Mouse (Mus musculus) lung, embryonic 14.5 days (tissue): Measurements from ENCODE around the gene Polr2i. TPM values are rescaled to one million over a fixed set of nuclear protein-coding genes. Genes with fewer than 3 reads are reported as not detected.
A peak's percentile ranks its signal among the peaks of the same experiment; 100 is the strongest.
"Not testable (repeated sequence)": the region's sequence is repeated elsewhere in the genome, so short reads cannot be mapped to it uniquely, and the experiment has no call there.

Experiments used
- ATAC-seq: fragments of 200-750 bp; cut with Nextera tagmentation; 2 replicates; pipeline ENCODE4 v1.8.0; 2017; ENCODE audit warnings: mild to moderate bottlenecking, moderate TSS enrichment, moderate library complexity; ENCODE audit not compliant: insufficient read depth
- DNase-seq: peaks from one replicate; pipeline ENCODE4 v3.0.0-alpha.2; 2015
- H3K27ac ChIP-seq: fragments of 300-500 bp; sonication (generic); 2 replicates; pipeline ENCODE4 v1.5.1; 2014; ENCODE audit warnings: low read depth, mild to moderate bottlenecking, moderate library complexity
- H3K27me3 ChIP-seq: fragments of 300-500 bp; sonication (generic); 2 replicates; pipeline ENCODE4 v1.6.1; 2014; ENCODE audit warnings: low read length, control low read depth; ENCODE audit not compliant: insufficient read depth
- H3K36me3 ChIP-seq: fragments of 300-500 bp; sonication (generic); 2 replicates; pipeline ENCODE4 v1.6.1; 2014; ENCODE audit warnings: control low read depth; ENCODE audit not compliant: insufficient read depth
- H3K4me1 ChIP-seq: fragments of 300-500 bp; sonication (generic); 2 replicates; pipeline ENCODE4 v1.6.1; 2014; ENCODE audit warnings: antibody characterized with exemption, control low read depth; ENCODE audit not compliant: insufficient read depth
- H3K4me2 ChIP-seq: fragments of 300-500 bp; sonication (generic); 2 replicates; pipeline ENCODE4 v1.6.1; 2014; ENCODE audit warnings: mild to moderate bottlenecking
- H3K4me3 ChIP-seq: fragments of 300-500 bp; sonication (generic); 2 replicates; pipeline ENCODE4 v1.5.1; 2014; ENCODE audit warnings: low read depth, low read length
- H3K9ac ChIP-seq: fragments of 300-500 bp; sonication (generic); 2 replicates; pipeline ENCODE4 v1.6.1; 2014
- H3K9me3 ChIP-seq: fragments of 300-500 bp; sonication (generic); 2 replicates; pipeline ENCODE4 v1.6.1; 2016; ENCODE audit warnings: low read depth, low read length, control low read depth
- CTCF ChIP-seq: IDR thresholded peaks from 2 replicates; pipeline ENCODE4 v1.5.1; 2016; ENCODE audit warnings: antibody characterized with exemption, low read depth
- WGBS: fragments of 180-500 bp; shearing (Covaris S2); extraction: QIAGEN DNeasy Blood & Tissue Kit; methylation state at CpG from one replicate; pipeline ENCODE4 v1.1.7; 2014; 5-methylcytosine and 5-hydroxymethylcytosine counted together
- polyA plus RNA-seq: library from polyadenylated mRNA; unstranded; fragments of >200 nt; fragmentation: Nextera tagmentation; extraction: Ambion mirVana; gene quantifications from 2 replicates; pipeline ENCODE4 v1.2.1, GENCODE M21; 2014

Polr2i gene
- polyA plus RNA-seq, 1 experiment from 2014 or later: 192 TPM

DNA sequence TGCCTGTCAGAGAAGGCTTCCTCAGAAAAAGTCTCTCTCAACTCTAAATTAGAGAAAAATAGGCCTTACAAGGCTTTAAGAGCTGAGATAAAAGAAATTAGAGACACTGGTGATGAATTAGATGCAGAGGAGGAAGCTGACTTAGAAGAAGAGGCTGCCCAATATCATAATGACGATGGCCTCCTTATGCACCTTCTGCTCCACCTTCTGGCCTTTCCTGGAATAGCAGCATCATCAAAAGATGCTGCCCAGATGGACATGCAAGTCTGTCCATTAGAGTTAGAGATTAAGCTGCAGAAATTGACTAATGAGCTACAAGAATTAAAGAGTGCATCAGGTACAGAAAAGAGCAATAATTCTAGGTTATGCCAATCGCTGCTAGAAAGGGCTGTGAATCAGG lies 26.4 kb upstream of the Polr2i start:
- no peaks in the 10 kb centered on the region for H3K27me3 ChIP-seq
- H3K36me3 ChIP-seq: no peaks in the 10 kb centered on the region
- WGBS: 7% methylated on average over 2 of the region's 2 CpGs
- peak; percentile 87 for TF ChIP-seq CTCF
- no peak overlapping the region for H3K4me2 ChIP-seq
- H3K4me3 ChIP-seq: no peak overlapping the region
- ATAC-seq: no peak
- H3K9me3 ChIP-seq: no peaks in the 10 kb centered on the region
- no peak overlapping the region for H3K9ac ChIP-seq
- H3K27ac ChIP-seq: no peak overlapping the region
- peak; percentile 84 for DNase-seq
- H3K4me1 ChIP-seq: no peaks in the 10 kb centered on the region

DNA sequence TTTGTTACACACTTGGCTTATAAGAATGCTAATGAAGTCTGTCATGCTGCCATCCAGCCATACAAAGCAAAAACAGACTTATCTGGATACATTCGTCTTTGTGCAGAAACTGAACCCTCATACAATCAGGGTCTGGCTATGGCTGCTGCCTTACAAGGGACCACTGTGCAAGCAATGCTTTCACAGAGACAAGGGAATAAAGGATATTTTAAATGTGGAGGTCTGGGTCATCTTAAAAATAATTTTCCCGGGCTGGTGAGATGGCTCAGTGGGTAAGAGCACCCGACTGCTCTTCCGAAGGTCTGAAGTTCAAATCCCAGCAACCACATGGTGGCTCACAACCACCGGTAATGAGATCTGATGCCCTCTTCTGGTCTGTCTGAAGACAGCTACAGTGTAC lies 25.4 kb upstream of the Polr2i start:
- H3K4me3 ChIP-seq, H3K9ac ChIP-seq, DNase-seq, H3K36me3 ChIP-seq, H3K4me2 ChIP-seq, H3K4me1 ChIP-seq, H3K27me3 ChIP-seq, ATAC-seq, H3K9me3 ChIP-seq, H3K27ac ChIP-seq: not testable (repeated sequence)
- WGBS: 53% methylated on average over 5 of the region's 5 CpGs

DNA sequence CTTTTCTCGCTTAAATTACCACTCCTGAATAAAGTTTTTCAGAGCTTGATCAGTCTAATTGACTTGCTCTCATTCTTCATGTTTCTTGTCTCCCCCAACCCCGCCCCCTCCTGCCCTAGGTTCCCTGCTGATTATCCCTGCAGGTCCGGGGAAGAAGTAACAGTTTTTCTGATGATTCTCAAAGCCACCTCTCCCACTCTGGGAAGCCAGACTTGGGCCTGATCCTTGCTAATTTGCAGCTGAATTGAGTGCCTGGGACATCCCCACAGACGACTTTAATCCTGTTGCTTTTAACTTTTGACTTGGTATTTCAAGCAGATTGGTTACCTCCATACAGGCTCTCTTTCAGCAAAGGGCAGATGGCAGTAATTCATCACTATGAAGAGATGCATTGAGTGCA lies 20.7 kb upstream of the Polr2i start:
- H3K27me3 ChIP-seq: no peaks in the 10 kb centered on the region
- WGBS: 22% methylated on average over 4 of the region's 4 CpGs
- no peak for ATAC-seq
- H3K27ac ChIP-seq: no peak overlapping the region
- no peak for DNase-seq
- H3K4me3 ChIP-seq: no peak overlapping the region
- TF ChIP-seq CTCF: no peak
- H3K9ac ChIP-seq: no peak overlapping the region
- no peaks in the 10 kb centered on the region for H3K4me1 ChIP-seq
- no peaks in the 10 kb centered on the region for H3K36me3 ChIP-seq
- H3K4me2 ChIP-seq: no peak overlapping the region
- H3K9me3 ChIP-seq: no peaks in the 10 kb centered on the region

DNA sequence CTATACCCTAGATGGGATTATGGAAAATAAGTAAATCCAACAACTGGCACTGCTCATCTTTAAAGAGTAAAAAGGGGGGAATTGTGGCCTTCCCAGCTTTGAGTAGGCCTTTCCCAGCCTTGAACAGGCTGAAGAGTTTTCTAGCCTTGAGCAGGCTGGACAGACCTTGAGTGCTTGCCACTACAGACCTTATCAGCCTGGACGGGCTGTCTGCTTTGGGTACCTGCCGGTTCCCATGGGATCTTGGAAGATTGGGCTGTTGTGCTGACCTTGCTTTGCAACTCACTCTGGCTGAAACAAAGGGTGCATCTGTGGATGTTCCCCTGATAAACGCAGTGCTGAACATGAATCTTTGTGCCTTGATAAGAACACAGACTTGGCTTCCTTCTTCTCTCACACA lies 17.9 kb upstream of the Polr2i start:
- no peak overlapping the region for H3K27ac ChIP-seq
- no peaks in the 10 kb centered on the region for H3K9me3 ChIP-seq
- ATAC-seq (no peak), DNase-seq (no peak)
- no peak for TF ChIP-seq CTCF
- no peaks in the 10 kb centered on the region for H3K27me3 ChIP-seq
- WGBS: 84% methylated on average over 3 of the region's 3 CpGs
- H3K4me2 ChIP-seq: no peak overlapping the region
- H3K36me3 ChIP-seq: no peaks in the 10 kb centered on the region
- H3K9ac ChIP-seq: no peak overlapping the region
- H3K4me1 ChIP-seq: no peaks in the 10 kb centered on the region
- H3K4me3 ChIP-seq: no peak overlapping the region

DNA sequence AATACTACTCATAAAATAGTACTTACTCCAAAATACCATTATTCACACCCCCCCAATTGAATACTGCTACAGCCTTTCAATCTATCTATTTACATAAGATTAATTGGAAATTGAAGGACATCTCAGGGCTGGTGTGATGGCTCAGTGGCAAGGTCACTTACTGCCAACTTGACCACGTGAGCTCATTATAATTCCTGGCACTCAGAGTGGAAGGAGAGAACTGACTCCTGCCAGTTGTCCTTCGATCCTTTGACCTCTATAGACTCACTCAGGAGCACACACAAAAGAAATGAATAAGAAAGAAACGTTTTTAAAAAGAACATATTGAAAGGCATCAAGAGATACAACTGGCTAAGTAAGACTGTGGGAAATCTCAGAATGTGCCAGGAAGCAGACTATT lies 15.9 kb upstream of the Polr2i start:
- Histone ChIP-seq H3K9ac (no peak overlapping the region), H3K4me1 (no peaks in the 10 kb centered on the region), H3K36me3 (no peaks in the 10 kb centered on the region), H3K4me3 (no peak overlapping the region), H3K27me3 (no peaks in the 10 kb centered on the region), H3K4me2 (no peak overlapping the region), H3K27ac (no peak overlapping the region), H3K9me3 (no peaks in the 10 kb centered on the region)
- ATAC-seq (no peak), DNase-seq (no peak)
- WGBS: 86% methylated on average over 3 of the region's 3 CpGs
- TF ChIP-seq CTCF: no peak

DNA sequence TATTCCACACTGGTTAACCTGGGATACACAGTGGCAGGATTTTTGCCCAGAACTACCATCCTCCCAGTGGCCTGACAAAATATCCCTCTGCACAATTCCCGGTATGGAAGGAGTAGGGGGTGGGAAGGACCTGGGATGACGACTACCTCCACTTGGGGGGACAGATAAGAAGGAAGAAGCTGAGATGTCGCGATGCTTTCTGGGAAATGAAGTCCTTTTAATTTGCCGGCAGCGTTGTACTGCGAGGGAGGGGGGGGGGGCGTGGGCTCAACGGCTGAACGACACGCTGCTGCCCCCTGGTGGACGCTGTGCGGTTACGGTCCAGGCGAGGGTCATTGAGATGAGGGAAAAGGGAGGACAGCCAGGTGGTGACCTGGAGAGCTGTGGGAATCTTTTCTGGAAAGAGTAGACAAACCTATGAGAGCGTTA lies 15.0 kb upstream of the Polr2i start:
- H3K9ac ChIP-seq: no peak overlapping the region
- TF ChIP-seq CTCF: peak; percentile 98
- DNase-seq (peak; percentile 94), ATAC-seq (peak; percentile 68)
- no peaks in the 10 kb centered on the region for H3K36me3 ChIP-seq
- H3K9me3 ChIP-seq: no peaks in the 10 kb centered on the region
- H3K4me1 ChIP-seq: no peaks in the 10 kb centered on the region
- under 1% methylated on average over 16 of the region's 16 CpGs for WGBS
- peak overlapping the region; percentile 57 for H3K4me2 ChIP-seq
- H3K27ac ChIP-seq: no peak overlapping the region
- H3K27me3 ChIP-seq: no peaks in the 10 kb centered on the region
- peak overlapping the region; percentile 9; the same call in 1 of the 2 replicates for H3K4me3 ChIP-seq

DNA sequence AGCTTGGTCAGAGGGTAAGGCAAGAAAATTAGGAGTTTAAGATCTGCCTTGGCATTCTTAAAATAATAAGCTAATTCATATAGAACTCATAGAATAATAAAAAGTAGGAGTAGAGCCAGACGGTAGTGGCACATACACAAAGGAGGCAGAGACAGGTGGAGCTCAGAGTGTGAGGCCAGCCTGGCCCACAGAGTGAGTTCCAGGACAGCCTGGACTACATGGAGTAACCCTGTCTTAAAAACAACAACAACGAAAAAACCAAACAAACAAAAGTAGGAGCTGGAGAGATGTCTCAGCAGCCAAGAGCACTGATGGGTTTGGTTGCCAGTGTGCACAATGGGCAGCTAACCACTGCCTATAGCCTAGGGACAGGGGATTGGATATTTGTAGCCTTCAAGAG lies 14.5 kb upstream of the Polr2i start:
- 66% methylated on average over 2 of the region's 2 CpGs for WGBS
- no peak for ATAC-seq

More for the DNA sequence above, 14.5 kb upstream of the Polr2i start:
- H3K27me3 ChIP-seq: no peaks in the 10 kb centered on the region
- no peaks in the 10 kb centered on the region for H3K4me1 ChIP-seq
- no peak overlapping the region for H3K9ac ChIP-seq
- TF ChIP-seq CTCF: no peak
- H3K9me3 ChIP-seq: no peaks in the 10 kb centered on the region
- no peaks in the 10 kb centered on the region for H3K36me3 ChIP-seq
- H3K4me2 ChIP-seq: no peak overlapping the region
- no peak overlapping the region for H3K4me3 ChIP-seq
- no peak overlapping the region for H3K27ac ChIP-seq
- DNase-seq: no peak
